Mouse (Mus musculus) testis, adult 2 months (tissue): ENCODE measurements around the gene Gpt2. TPM values are rescaled to one million over a fixed set of nuclear protein-coding genes. Genes with fewer than 3 reads are reported as not detected.

ENCODE experiments used
- H3K27ac ChIP-seq: fragments of 200-500 bp; 2 replicates; pipeline ENCODE4 v1.5.1; 2012; ENCODE audit warnings: low read depth, low read length; ENCODE audit not compliant: control insufficient read depth, insufficient read depth
- H3K27me3 ChIP-seq: fragments of 200-500 bp; 2 replicates; pipeline ENCODE4 v1.6.1; 2012; ENCODE audit warnings: mild to moderate bottlenecking, low read length, moderate library complexity; ENCODE audit not compliant: control insufficient read depth, insufficient read depth
- H3K36me3 ChIP-seq: fragments of 200-500 bp; 2 replicates; pipeline ENCODE4 v1.6.1; 2012; ENCODE audit warnings: mild to moderate bottlenecking, low read length; ENCODE audit not compliant: control insufficient read depth, insufficient read depth
- H3K4me1 ChIP-seq: fragments of 200-500 bp; 2 replicates; pipeline ENCODE4 v1.6.1; 2012; ENCODE audit warnings: low read length; ENCODE audit not compliant: control insufficient read depth, insufficient read depth
- H3K4me3 ChIP-seq: fragments of 200-500 bp; 2 replicates; pipeline ENCODE4 v1.5.1; 2012; ENCODE audit warnings: low read depth, mild to moderate bottlenecking, low read length, moderate library complexity, mixed read lengths; ENCODE audit not compliant: control insufficient read depth
- CTCF ChIP-seq: fragments of 200-500 bp; IDR thresholded peaks from 2 replicates; pipeline ENCODE4 v1.5.1; 2012; ENCODE audit warnings: low read depth, mild to moderate bottlenecking, inconsistent platforms, low read length, moderate library complexity; ENCODE audit not compliant: control insufficient read depth, insufficient read depth, insufficient replicate concordance
- POLR2A ChIP-seq: fragments of 200-500 bp; IDR thresholded peaks from 2 replicates; pipeline ENCODE4 v1.6.1; 2012; ENCODE audit warnings: low read depth, mild to moderate bottlenecking, inconsistent platforms, low read length, moderate library complexity; ENCODE audit not compliant: control insufficient read depth
- polyA plus RNA-seq: library from polyadenylated mRNA; depleted of rRNA; stranded (reverse); fragments of >200 nt; gene quantifications from 2 replicates; pipeline ENCODE4 v1.2.3, GENCODE M21; 2012

The Gpt2 gene
- polyA plus RNA-seq, 1 experiment, result 15.6 TPM

DNA sequence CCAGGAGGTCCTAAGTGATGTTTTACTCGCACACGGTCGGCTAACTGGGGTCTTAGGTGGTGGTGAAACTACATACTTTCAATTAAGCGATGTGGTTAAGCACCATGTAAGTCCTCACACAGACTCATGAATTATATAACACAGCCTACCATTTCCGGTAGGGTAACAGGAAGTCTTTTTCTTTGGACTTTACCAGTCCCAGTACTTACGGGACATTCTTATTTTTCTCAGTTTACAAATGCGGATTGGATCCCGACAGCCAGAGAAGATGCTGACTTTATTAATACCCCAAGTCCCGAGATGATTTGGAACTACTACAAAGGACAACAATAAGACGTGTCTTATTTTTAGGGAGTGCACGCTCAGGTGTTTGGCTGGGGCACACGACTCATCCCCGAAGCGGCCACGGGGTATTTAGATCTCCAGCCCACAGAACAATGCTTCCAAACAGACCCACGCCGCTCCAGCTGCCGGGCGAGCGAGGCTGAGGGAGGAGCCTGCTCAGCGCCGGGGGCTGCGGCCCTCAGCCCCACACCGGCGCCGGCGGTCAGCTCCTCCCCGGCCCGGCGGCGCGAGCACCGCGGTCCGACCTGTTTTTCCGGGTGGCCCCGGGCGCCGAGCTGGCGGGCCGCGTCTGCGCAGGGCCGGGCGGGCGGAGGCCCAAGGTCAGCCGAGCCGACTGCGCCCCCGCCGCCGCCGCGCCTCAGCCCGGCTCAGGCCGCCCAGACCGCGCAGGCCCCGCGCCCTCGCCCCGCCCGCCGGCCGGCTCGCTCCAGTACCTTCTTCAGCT, 62.2 kb downstream of the Gpt2 start:
- TF ChIP-seq POLR2A (no peak), CTCF (no peak)
- H3K36me3 ChIP-seq, result no peaks in the 10 kb centered on the region

GRCm38 (mm10) chr8:85555181-85556145, 63.1 kb downstream of the Gpt2 start, which contains the start of gene Dnaja2:
Gene Dnaja2, minus strand, starts transcription at chr8:85555344.
- Histone ChIP-seq H3K27me3 (no peaks in the 10 kb centered on the region), H3K4me3 (peak within 1 kb of the TSS; percentile 100), H3K27ac (peak within 1 kb of the TSS; percentile 99), H3K4me1 (no peaks in the 10 kb centered on the region; the same call in 1 of the 2 replicates), H3K36me3 (no peaks in the 10 kb centered on the region)
- TF ChIP-seq POLR2A (peak; percentile 92), CTCF (no peak)

More for the DNA sequence above, 62.2 kb downstream of the Gpt2 start:
- Histone ChIP-seq H3K4me3 (peak overlapping the region; percentile 100), H3K27me3 (no peaks in the 10 kb centered on the region), H3K27ac (peak overlapping the region; percentile 99), H3K4me1 (no peaks in the 10 kb centered on the region; the same call in 1 of the 2 replicates)

GRCm38 (mm10) chr8:85556986-85557600, 64.7 kb downstream of the Gpt2 start:
- H3K4me3 ChIP-seq, result no peak overlapping the region
- no peaks in the 10 kb centered on the region; the same call in 1 of the 2 replicates for H3K4me1 ChIP-seq
- no peak overlapping the region; the same call in 1 of the 2 replicates for H3K27ac ChIP-seq
- no peak for TF ChIP-seq POLR2A
- TF ChIP-seq CTCF, result no peak
- H3K27me3 ChIP-seq, result no peaks in the 10 kb centered on the region
- no peaks in the 10 kb centered on the region for H3K36me3 ChIP-seq

- TF ChIP-seq POLR2A (no peak), CTCF (no peak)
- Histone ChIP-seq H3K27ac (no peak overlapping the region), H3K4me3 (no peak overlapping the region), H3K27me3 (no peaks in the 10 kb centered on the region), H3K4me1 (no peaks in the 10 kb centered on the region; the same call in 1 of the 2 replicates), H3K36me3 (no peaks in the 10 kb centered on the region)
These were observed 65.2 kb downstream of the Gpt2 start for GRCm38 (mm10) chr8:85557601-85557986.

- TF ChIP-seq POLR2A, result no peak
- no peak for TF ChIP-seq CTCF
- H3K4me1 ChIP-seq, result no peaks in the 10 kb centered on the region; the same call in 1 of the 2 replicates
- no peaks in the 10 kb centered on the region for H3K27me3 ChIP-seq
- no peaks in the 10 kb centered on the region for H3K36me3 ChIP-seq
- no peak overlapping the region for H3K4me3 ChIP-seq
- H3K27ac ChIP-seq, result no peak overlapping the region
These were observed 66.8 kb downstream of the Gpt2 start for GRCm38 (mm10) chr8:85559201-85559600.

GRCm38 (mm10) chr8:85559966-85560365, 67.6 kb downstream of the Gpt2 start:
- H3K4me3 ChIP-seq, result no peak overlapping the region
- H3K4me1 ChIP-seq, result no peaks in the 10 kb centered on the region
- no peaks in the 10 kb centered on the region for H3K36me3 ChIP-seq
- H3K27me3 ChIP-seq, result no peaks in the 10 kb centered on the region
- H3K27ac ChIP-seq, result no peak overlapping the region
- TF ChIP-seq CTCF (no peak), POLR2A (no peak)
